Mouse (Mus musculus): Measurements from ENCODE around the gene Dnaja4.

Dnaja4 gene

DNA sequence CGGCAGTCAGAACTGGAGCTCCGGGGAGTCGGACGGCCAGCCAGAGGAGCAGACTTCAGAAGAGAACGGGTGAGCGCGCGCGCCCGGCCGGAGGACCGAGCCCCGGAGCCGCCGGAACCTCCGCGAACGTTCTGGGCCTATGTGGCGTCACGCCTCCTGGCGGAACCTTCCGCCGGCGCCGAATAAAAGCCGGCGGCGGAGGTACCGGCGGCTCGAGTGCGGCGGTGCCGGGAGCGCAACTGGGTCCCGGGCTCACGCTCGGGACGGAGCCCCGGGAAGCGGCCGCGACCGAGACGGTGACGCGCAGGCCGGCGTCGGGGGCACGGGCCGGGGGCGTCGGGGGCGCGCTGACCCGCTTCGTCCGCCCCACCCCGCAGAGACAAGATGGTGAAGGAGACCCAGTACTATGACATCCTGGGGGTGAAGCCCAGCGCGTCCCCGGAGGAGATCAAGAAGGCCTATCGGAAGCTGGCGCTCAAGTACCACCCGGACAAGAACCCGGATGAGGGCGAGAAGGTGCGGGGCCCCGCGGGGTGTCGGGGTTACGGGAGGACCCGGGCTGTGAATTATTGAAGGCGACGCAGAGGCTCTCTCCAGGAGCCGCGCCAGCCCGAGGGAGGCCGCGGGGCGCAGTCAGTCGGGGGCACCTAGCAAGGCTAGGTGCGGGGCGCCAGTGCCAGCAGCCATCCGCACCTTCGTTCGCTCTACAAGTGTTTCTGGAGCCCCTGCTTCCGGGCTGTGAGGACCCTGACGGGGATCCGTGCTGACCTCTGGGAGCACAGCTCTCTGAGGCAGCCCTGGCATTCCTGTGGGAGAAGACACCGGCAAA is 886 bp downstream of the Dnaja4 start:
- DNase-seq (ENCODE audit: low spot score): peak; percentile 70

GRCm38 (mm10) chr9:54700174-54700475 is 1.5 kb downstream of the Dnaja4 start:
- no peak for DNase-seq (ENCODE audit: low spot score)

GRCm38 (mm10) chr9:54700746-54701145 is 2.1 kb downstream of the Dnaja4 start:
- DNase-seq (ENCODE audit: low spot score): no peak

DNA sequence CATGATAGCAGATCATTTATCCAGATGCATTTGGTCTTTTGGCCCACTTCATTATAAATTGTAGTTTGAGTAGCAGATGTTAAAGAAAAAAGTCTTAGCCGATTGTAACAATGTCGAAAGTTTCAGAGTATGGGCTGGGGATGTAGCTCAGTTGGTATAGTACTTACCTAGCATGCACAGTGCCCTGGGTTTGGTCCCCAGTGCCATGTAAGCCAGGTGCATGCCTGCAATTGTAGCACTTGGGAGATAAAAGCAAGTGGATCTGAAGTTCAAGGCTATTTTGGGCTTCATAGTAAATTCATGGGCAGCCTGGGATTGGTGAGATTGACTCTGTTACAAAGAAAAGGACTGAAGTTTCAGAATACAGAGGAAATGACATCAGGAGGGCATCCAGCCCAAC is 3.9 kb downstream of the Dnaja4 start:
- no peak for DNase-seq (ENCODE audit: low spot score)

GRCm38 (mm10) chr9:54704361-54704760 is 5.7 kb downstream of the Dnaja4 start:
- no peak for DNase-seq (ENCODE audit: low spot score)

DNA sequence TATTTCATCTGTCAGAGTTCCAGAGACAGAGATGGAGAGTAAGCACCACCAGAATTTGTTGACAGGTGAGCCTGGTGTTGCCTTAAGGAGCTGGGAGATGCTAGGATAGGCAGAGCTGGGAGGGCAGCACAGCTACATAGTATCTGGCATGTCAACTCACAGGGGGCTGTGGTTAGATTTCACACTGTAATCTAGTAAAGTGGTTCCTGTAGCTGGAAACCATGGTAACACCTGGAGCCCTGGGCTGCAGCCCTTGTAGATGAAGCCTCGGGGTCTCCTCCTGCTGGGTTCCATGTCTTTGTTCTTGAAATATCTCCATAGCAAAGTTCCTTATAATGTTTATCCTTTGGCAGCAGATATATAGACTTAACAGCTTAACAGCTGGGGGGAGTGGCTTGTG is 6.9 kb downstream of the Dnaja4 start:
- no peak for DNase-seq (ENCODE audit: low spot score)

- no peak for DNase-seq (ENCODE audit: low spot score)
Measured at GRCm38 (mm10) chr9:54707288-54707999, 8.8 kb downstream of the Dnaja4 start.

GRCm38 (mm10) chr9:54708085-54708484 is 9.4 kb downstream of the Dnaja4 start:
- DNase-seq (ENCODE audit: low spot score): no peak

- no peak for DNase-seq (ENCODE audit: low spot score)
Measured at GRCm38 (mm10) chr9:54715776-54716175, 17.1 kb downstream of the Dnaja4 start.

GRCm38 (mm10) chr9:54717527-54717926 is 18.9 kb downstream of the Dnaja4 start:
- no peak for DNase-seq (ENCODE audit: low spot score)

GRCm38 (mm10) chr9:54722156-54722555 is 23.5 kb downstream of the Dnaja4 start:
- DNase-seq (ENCODE audit: low spot score): no peak

- DNase-seq (ENCODE audit: low spot score): no peak
Measured at GRCm38 (mm10) chr9:54722596-54722995, 23.9 kb downstream of the Dnaja4 start.

DNA sequence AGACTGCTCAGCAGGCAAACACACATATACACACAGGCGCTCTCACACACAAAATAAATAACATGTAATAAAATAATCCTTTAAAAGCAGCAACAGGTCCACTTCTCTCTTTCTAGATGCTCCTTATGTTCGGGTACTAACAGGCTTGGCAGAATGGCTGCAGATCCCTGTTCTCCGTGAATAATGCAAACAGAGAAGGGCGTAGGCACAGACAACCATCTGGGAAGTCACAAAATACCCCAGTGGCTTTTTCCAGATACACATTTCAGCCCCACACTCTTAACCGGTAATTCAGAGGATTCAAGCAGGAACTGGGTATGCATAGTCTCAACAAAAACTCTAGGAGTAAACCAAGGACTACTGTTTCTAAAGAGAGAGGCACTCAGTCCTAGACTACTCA is 27.6 kb downstream of the Dnaja4 start:
- DNase-seq (ENCODE audit: low spot score): no peak

DNA sequence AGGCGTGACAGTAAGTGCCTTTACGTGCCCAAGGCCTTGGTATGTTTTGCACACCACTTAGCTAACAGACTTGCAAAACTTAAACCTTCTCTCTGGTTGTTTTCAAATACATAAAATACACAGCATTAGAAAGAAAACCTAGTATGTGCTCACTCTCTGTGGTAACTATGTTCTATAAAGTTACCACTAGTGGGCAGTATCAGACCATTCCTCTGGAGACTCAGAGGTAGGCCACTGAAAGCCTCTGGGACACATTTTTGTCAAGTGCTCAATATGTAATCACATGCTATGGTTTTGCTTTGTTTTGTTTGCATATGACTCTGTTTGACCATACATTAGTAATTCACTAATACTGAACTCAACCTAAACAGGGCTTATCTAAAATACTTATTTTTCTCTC is 33.4 kb downstream of the Dnaja4 start:
- DNase-seq (ENCODE audit: low spot score): no peak

DNA sequence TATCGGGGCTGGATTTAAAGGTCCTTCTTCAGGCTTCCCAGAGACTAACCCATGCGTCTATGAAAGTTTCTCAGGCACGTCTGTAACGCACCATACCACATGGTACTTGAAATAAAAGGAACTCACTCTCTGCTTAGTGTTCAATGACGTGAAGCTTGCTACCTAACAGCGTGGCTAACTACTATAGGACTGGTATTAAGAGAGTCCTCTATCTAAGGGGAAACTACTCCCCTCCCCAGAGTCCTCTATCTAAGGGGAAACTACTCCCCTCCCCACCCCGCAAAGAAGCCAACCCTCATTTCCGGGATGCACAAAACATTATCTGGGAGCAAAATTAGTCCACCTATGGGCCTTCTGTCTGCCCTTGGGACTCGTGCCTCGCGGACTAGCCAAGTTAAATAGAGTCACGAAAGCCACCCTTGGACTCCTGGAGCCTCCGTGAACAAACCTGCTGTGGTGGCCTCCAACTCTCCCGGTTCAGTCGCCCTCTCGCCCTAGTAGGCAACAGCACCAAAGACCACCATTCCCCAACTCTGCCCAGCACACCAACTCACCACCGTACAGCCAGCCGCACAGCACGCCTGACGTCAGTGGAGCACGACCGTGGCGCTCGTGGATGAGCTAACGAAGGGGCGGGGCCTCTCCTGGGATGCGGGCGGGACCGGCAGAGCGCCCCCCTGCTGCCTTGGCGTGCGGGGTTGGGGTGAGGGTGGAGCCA is 35.4 kb downstream of the Dnaja4 start, which contains the start of gene Wdr61:
Wdr61 (minus strand) TSS at position 599 of the 718 bp plus-strand sequence.
- peak; percentile 95 for DNase-seq (ENCODE audit: low spot score)

- DNase-seq (ENCODE audit: low spot score): no peak
Measured at GRCm38 (mm10) chr9:54734639-54735252, 36.1 kb downstream of the Dnaja4 start.

DNA sequence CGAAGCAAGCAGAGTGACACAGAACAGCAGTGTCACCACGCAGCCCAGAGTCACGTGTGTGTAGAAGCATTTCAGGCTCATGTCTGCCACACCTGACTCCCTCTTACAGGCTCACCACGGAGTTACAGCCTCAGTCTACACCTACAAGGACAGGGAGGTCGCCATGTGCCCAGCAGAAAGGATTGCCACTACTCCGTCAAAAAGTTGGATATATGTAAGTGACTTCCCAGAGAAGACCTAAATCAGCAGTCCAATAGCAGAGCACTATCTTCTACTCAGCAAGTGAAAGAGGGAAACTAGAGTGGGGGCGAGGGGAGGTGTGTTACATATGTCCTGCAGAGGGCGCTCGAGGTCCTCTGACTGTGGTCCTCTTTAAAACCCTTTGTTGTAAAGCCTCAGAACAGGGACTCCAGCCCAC is 37.6 kb downstream of the Dnaja4 start:
- no peak for DNase-seq (ENCODE audit: low spot score)

GRCm38 (mm10) chr9:54738376-54738775 is 39.7 kb downstream of the Dnaja4 start:
- no peak for DNase-seq (ENCODE audit: low spot score)

GRCm38 (mm10) chr9:54743891-54744290 is 45.2 kb downstream of the Dnaja4 start:
- DNase-seq (ENCODE audit: low spot score): no peak

DNA sequence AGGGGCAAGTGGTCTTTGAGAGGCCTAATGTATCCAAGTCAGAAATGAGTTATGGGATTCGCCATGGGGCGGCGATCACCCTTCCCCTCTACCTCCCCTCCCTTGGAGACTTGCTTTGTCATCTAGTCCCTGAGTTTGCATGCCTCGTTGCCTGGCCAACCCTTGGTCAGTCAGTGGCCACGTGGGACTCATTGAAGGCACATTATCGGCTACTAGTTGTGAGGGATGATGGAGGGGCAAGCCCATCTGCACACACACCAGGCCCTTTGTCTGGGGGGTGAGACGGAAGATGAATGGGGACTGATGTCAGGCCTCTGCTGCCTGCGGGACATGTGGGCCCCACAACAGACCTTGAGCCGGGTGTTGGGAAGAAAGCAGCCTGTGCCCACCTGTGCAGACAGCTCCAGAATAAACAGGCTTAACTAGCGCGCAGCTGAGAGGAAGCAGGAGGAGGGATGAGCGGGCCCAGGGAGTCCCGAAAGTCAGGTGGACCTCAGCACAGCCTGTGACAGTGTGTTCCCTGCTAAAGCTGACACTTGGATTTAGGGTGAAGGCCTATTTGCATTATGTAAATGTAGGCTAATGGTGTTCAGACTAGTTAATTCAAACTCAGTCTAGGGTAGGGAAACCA is 47.2 kb downstream of the Dnaja4 start:
- no peak for DNase-seq (ENCODE audit: low spot score)

DNA sequence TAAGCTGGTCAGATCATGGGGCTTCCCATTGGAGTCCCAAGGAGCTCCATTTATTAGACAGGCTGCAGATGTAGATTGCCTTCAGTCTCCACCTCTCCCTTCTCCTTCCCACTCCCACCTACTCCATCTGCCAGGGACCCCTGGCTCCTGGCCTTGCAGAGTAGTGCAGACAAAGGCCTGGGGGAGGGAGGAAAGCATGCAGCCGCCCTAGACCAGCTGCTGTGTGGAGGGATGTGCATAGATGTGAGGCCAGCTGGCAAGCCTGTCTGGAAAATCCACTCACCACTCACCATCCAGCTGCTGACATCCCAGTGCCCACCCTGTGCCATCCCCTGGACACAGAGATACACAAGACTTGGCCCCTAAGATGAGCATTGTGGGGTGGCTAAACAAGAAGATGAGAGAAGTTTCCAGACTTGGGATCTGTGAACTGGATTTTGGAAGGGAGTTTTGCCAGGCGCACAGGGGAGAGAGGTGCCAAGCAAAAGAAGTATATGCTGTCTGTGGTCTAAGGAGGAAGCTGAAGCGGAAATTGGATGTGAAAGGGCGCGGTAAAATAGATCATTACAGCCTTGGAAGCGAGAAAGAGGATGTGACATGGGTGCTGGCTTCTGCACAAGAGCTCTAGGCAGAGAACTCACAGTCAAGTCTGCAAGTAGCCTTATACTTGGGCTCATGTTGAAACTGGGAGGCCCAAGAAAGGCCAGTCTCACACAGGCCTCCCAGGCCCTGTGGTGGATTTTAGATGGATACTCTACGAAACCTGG is 51.7 kb downstream of the Dnaja4 start:
- DNase-seq (ENCODE audit: low spot score): no peak
